Mouse (Mus musculus): Measurements from ENCODE around the gene Rnf34.

GRCm38 (mm10) chr5:122916147-122916546, 66.3 kb downstream of the Rnf34 start:
- TF ChIP-seq POLR2A (IDR thresholded peaks at IDR 0.05; ENCODE audit: insufficient read depth, low read depth, low read length) (no peak), CTCF (IDR thresholded peaks at IDR 0.05; ENCODE audit: insufficient read depth, low read depth, low read length) (no peak)
